Mouse (Mus musculus): Measurements from ENCODE around the gene Ptpru. TPM values are rescaled to one million over a fixed set of nuclear protein-coding genes. Genes with fewer than 3 reads are reported as not detected.
A peak's percentile ranks its signal among the peaks of the same experiment; 100 is the strongest.

Gene Ptpru
- polyA plus RNA-seq, 1 experiment from 2014 or later: 12.4 TPM

GRCm38 (mm10) chr4:131743031-131743430 is 95.1 kb downstream of the Ptpru start:
- H3K27ac ChIP-seq (ENCODE audit: low read depth): no peak overlapping the region
- DNase-seq (no peak), ATAC-seq (ENCODE audit: insufficient read depth) (no peak)
- no peak for TF ChIP-seq CTCF (IDR thresholded peaks at IDR 0.05; ENCODE audit: low read depth)
- WGBS: 45% methylated on average over 13 of the region's 13 CpGs
- H3K4me3 ChIP-seq (ENCODE audit: low read depth, low read length): no peak overlapping the region
- H3K4me2 ChIP-seq: no peak overlapping the region
- no peaks in the 10 kb centered on the region for H3K36me3 ChIP-seq (ENCODE audit: insufficient read depth)
- no peak overlapping the region for H3K9ac ChIP-seq
- no peaks in the 10 kb centered on the region for H3K27me3 ChIP-seq (ENCODE audit: insufficient read depth, low read length)
- no peaks in the 10 kb centered on the region for H3K9me3 ChIP-seq (ENCODE audit: low read depth, low read length)
- H3K4me1 ChIP-seq (ENCODE audit: insufficient read depth): no peaks in the 10 kb centered on the region

GRCm38 (mm10) chr4:131740621-131741020 is 97.5 kb downstream of the Ptpru start:
- Histone ChIP-seq H3K27ac (ENCODE audit: low read depth) (no peak overlapping the region), H3K4me3 (ENCODE audit: low read depth, low read length) (no peak overlapping the region), H3K9ac (no peak overlapping the region), H3K36me3 (ENCODE audit: insufficient read depth) (no peaks in the 10 kb centered on the region), H3K4me1 (ENCODE audit: insufficient read depth) (no peaks in the 10 kb centered on the region), H3K9me3 (ENCODE audit: low read depth, low read length) (no peaks in the 10 kb centered on the region), H3K4me2 (no peak overlapping the region), H3K27me3 (ENCODE audit: insufficient read depth, low read length) (no peaks in the 10 kb centered on the region)
- DNase-seq (no peak), ATAC-seq (ENCODE audit: insufficient read depth) (no peak)
- WGBS: 80% methylated on average over 5 of the region's 5 CpGs
- TF ChIP-seq CTCF (IDR thresholded peaks at IDR 0.05; ENCODE audit: low read depth): no peak

- no peak overlapping the region for H3K4me3 ChIP-seq (ENCODE audit: low read depth, low read length)
- no peak overlapping the region for H3K27ac ChIP-seq (ENCODE audit: low read depth)
- no peaks in the 10 kb centered on the region for H3K4me1 ChIP-seq (ENCODE audit: insufficient read depth)
- DNase-seq (no peak), ATAC-seq (ENCODE audit: insufficient read depth) (no peak)
- no peaks in the 10 kb centered on the region for H3K36me3 ChIP-seq (ENCODE audit: insufficient read depth)
- no peaks in the 10 kb centered on the region for H3K27me3 ChIP-seq (ENCODE audit: insufficient read depth, low read length)
- H3K9me3 ChIP-seq (ENCODE audit: low read depth, low read length): no peaks in the 10 kb centered on the region
- H3K9ac ChIP-seq: no peak overlapping the region
- 21% methylated on average over 7 of the region's 7 CpGs for WGBS
- no peak for TF ChIP-seq CTCF (IDR thresholded peaks at IDR 0.05; ENCODE audit: low read depth)
- no peak overlapping the region for H3K4me2 ChIP-seq
Observed at GRCm38 (mm10) chr4:131728628-131729027, 109.5 kb downstream of the Ptpru start.

DNA sequence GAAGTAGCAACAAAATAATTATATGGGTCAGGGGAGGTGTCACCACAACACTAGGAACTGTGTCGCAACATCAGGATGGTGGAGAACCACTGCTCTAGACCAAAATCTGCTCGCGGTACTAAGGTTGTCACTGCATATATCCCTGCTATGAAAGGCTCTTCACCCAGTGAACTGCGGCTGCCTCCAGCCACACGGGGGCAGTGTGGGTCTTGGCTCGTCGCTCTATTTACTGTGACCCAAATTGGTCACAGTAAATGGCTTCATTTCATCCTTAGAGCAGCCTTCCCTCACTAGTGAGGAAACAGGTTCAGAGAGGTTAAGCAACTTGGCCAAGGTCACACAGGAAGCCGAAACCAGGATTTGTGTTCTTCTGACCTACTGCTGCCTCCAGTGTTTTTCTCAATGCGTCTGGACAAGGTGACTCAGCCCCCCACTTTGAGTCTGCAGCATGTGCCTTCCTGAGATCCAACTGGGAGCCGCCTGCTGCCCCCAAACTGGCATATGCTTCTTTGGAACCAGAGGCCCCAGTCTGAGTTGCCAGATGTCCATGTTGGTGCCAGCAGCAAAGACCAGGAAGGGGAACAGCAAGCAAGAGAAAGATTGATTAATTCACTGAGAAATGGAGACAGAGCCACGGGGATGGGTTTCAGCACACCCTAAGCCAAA is 114.5 kb downstream of the Ptpru start:
- H3K27ac ChIP-seq (ENCODE audit: low read depth): no peak overlapping the region
- no peaks in the 10 kb centered on the region for H3K4me1 ChIP-seq (ENCODE audit: insufficient read depth)
- H3K27me3 ChIP-seq (ENCODE audit: insufficient read depth, low read length): no peaks in the 10 kb centered on the region
- no peaks in the 10 kb centered on the region for H3K36me3 ChIP-seq (ENCODE audit: insufficient read depth)
- no peak overlapping the region for H3K9ac ChIP-seq
- H3K9me3 ChIP-seq (ENCODE audit: low read depth, low read length): no peaks in the 10 kb centered on the region
- DNase-seq (peak; percentile 86), ATAC-seq (ENCODE audit: insufficient read depth) (no peak)
- peak; percentile 80 for TF ChIP-seq CTCF (IDR thresholded peaks at IDR 0.05; ENCODE audit: low read depth)
- WGBS: 52% methylated on average over 11 of the region's 11 CpGs
- H3K4me3 ChIP-seq (ENCODE audit: low read depth, low read length): no peak overlapping the region
- no peak overlapping the region for H3K4me2 ChIP-seq

DNA sequence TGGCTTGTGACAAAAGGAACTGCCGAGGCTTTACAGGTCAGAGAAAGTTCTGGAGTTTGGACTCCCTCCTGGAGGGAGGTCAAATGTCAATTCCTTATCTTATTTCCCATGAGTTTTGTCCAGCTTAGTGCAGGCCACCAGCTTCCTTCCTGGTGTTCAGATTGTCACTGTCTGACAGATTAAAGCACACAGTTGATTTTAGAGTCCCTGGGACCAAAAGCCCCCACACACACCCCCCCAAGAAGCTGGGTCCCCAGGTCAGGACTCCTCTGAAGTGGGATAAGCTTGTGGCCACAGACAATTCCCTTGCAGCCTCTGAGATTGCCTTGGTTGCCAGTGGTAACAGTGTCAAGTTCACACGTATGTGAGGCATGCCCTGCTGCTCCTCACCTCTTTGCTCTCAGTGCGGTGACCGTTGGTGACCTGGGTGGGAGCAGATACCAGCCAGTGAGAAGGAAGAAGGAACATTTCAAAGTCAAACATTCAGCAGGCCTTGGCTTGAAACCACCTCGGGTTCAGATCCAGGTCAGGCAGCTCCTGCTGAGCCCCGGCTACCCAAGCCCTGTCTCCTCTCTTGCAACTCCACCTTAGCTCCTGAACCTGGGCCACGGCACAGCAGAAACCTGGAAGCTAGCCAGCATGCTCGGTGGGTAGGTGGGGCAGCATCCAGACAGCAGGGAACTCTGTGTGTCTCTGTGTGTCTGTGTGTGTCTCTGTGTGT is 115.8 kb downstream of the Ptpru start:
- Histone ChIP-seq H3K27ac (ENCODE audit: low read depth) (no peak overlapping the region), H3K4me1 (ENCODE audit: insufficient read depth) (no peaks in the 10 kb centered on the region), H3K36me3 (ENCODE audit: insufficient read depth) (no peaks in the 10 kb centered on the region), H3K4me2 (no peak overlapping the region), H3K9ac (no peak overlapping the region), H3K9me3 (ENCODE audit: low read depth, low read length) (no peaks in the 10 kb centered on the region), H3K27me3 (ENCODE audit: insufficient read depth, low read length) (no peaks in the 10 kb centered on the region), H3K4me3 (ENCODE audit: low read depth, low read length) (no peak overlapping the region)
- DNase-seq: peak; percentile 17
- 10% methylated on average over 8 of the region's 8 CpGs for WGBS
- TF ChIP-seq CTCF (IDR thresholded peaks at IDR 0.05; ENCODE audit: low read depth): no peak
- ATAC-seq (ENCODE audit: insufficient read depth): peak; percentile 38; the same call in 1 of the 2 replicates

- Histone ChIP-seq H3K36me3 (ENCODE audit: insufficient read depth) (no peaks in the 10 kb centered on the region), H3K27ac (ENCODE audit: low read depth) (no peak overlapping the region), H3K27me3 (ENCODE audit: insufficient read depth, low read length) (no peaks in the 10 kb centered on the region), H3K4me1 (ENCODE audit: insufficient read depth) (no peaks in the 10 kb centered on the region), H3K4me3 (ENCODE audit: low read depth, low read length) (no peak overlapping the region), H3K9me3 (ENCODE audit: low read depth, low read length) (no peaks in the 10 kb centered on the region), H3K4me2 (no peak overlapping the region), H3K9ac (no peak overlapping the region)
- 67% methylated on average over 5 of the region's 5 CpGs for WGBS
- no peak for DNase-seq
- TF ChIP-seq CTCF (IDR thresholded peaks at IDR 0.05; ENCODE audit: low read depth): no peak
- ATAC-seq (ENCODE audit: insufficient read depth): no peak
Observed at GRCm38 (mm10) chr4:131719151-131719550, 118.9 kb downstream of the Ptpru start.

Other genes starting within 250 kb of the Ptpru start
- gene Mecr, start 5.2 kb upstream of the Ptpru start, polyA plus RNA-seq (2014; fragmentation: Nextera tagmentation; extraction: Ambion mirVana): 42.6 and 46.5 TPM in 2 replicates
- gene Srsf4, start 35.3 kb upstream of the Ptpru start, polyA plus RNA-seq (2014; fragmentation: Nextera tagmentation; extraction: Ambion mirVana): 122 and 131 TPM in 2 replicates
- 2.6 and 3.1 TPM in 2 replicates for gene Tmem200b, start 83.5 kb upstream of the Ptpru start, polyA plus RNA-seq (2014; fragmentation: Nextera tagmentation; extraction: Ambion mirVana)
- 0.08 and 0.11 TPM in 2 replicates for gene Gm10300, start 236.4 kb upstream of the Ptpru start, polyA plus RNA-seq (2014; fragmentation: Nextera tagmentation; extraction: Ambion mirVana)
- 79.1 and 86.3 TPM in 2 replicates for gene Epb41, start 237.0 kb upstream of the Ptpru start, polyA plus RNA-seq (2014; fragmentation: Nextera tagmentation; extraction: Ambion mirVana)